Mouse (Mus musculus): ENCODE results near the gene Lrrc36. TPM values are rescaled to one million over a fixed set of nuclear protein-coding genes. Genes with fewer than 3 reads are reported as not detected.

The Lrrc36 gene
- polyA plus RNA-seq, 1 experiment from 2014 or later = 0.16 TPM

DNA sequence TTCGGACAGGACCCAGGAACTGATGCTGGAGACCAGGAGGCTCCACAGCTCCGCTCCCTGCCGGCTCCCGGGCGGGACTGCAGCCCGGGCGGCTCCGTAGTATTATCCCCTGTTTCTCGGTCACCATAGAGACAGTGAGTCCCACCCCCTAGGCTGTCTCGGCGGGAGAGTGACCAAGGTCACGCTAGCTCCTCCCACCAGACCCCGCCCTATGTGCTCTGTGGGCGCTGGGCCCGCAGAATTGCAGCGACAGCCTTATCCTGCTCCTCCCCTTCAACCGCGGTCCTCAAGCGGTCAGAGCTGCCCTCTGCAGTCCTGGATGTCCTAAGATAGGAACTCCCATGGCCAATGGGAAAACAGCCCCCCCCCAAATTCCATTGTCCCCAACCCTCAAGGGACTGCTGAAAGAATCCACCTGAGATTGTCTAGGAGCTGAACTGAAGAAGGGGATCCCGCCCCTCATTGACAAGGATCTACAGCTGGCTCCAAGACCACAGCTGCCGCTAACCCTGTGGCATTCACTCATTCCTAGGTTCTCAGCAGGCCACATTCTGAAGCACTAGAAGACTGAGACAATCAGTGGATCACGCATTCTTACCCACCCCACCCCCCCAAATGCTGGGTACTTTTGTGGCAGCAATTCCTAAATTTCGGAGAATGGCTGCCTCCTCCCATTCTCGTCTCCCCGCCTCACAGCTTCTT is 58.1 kb downstream of the Lrrc36 start, which contains the start of gene Tppp3:
Gene Tppp3 (minus strand): TSS at position 213 of the 702 bp plus-strand sequence.
- H3K9me3 ChIP-seq (ENCODE audit: control insufficient read depth, low read length) = no peaks in the 10 kb centered on the region
- H3K9ac ChIP-seq (ENCODE audit: low read length) = peak within 1 kb of the TSS; percentile 25
- 7% methylated on average over 25 of the region's 25 CpGs for WGBS
- ATAC-seq (replicated peaks; ENCODE audit: low FRiP score, low TSS enrichment, low read depth) = peak; percentile 95
- peak; percentile 91 for DNase-seq (ENCODE audit: low spot score)
- peak within 1 kb of the TSS; percentile 27 for H3K4me3 ChIP-seq (ENCODE audit: low read depth, low read length)
- peaks cover 18% of the 10 kb centered on the region; the same call in 1 of the 2 replicates for H3K4me1 ChIP-seq (replicated peaks; ENCODE audit: control insufficient read depth, insufficient read depth, low read length)
- peaks cover 4% of the 10 kb centered on the region; the same call in 1 of the 2 replicates for H3K36me3 ChIP-seq (ENCODE audit: control insufficient read depth, insufficient read depth, low read length)
- peak within 1 kb of the TSS; percentile 52 for H3K4me2 ChIP-seq (ENCODE audit: low read length)
- peaks cover 12% of the 10 kb centered on the region for H3K27me3 ChIP-seq (replicated peaks; ENCODE audit: control insufficient read depth, insufficient read depth, low read length)
- no peak within 1 kb of the TSS for H3K27ac ChIP-seq (ENCODE audit: low read depth)

DNA sequence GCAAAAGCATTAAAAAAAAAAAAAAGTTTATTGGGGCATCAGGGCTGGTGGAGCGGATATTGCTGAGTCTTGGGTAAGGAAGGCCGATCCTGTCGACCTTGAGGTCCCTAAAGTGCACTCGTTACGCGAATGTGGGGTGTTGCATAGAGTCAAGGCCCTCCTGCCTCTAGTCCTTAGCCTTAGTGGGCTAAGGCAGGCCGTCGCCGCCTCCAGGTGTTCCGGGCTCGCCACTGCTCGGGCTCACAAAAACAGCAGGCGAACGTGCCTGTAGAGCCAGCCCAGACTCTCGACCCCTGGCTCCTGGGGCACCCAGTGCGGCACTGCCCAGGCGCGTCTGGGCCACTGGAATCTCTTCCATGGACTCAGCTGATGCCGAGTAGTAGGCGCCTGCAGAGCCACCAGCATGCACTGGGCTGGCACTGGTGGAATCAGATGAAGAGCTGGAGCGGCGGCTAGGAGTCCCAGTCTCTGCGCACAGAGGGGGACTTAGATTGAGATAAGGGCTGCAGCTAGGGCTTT is 59.1 kb downstream of the Lrrc36 start:
- peaks cover 4% of the 10 kb centered on the region; the same call in 1 of the 2 replicates for H3K36me3 ChIP-seq (ENCODE audit: control insufficient read depth, insufficient read depth, low read length)
- peaks cover 18% of the 10 kb centered on the region; the same call in 1 of the 2 replicates for H3K4me1 ChIP-seq (replicated peaks; ENCODE audit: control insufficient read depth, insufficient read depth, low read length)
- H3K9me3 ChIP-seq (ENCODE audit: control insufficient read depth, low read length) = no peaks in the 10 kb centered on the region
- peaks cover 12% of the 10 kb centered on the region for H3K27me3 ChIP-seq (replicated peaks; ENCODE audit: control insufficient read depth, insufficient read depth, low read length)
- no peak overlapping the region for H3K27ac ChIP-seq (ENCODE audit: low read depth)
- no peak overlapping the region for H3K4me2 ChIP-seq (ENCODE audit: low read length)
- WGBS = 38% methylated on average over 23 of the region's 23 CpGs
- no peak for DNase-seq (ENCODE audit: low spot score)
- H3K9ac ChIP-seq (ENCODE audit: low read length) = no peak overlapping the region
- no peak overlapping the region for H3K4me3 ChIP-seq (ENCODE audit: low read depth, low read length)
- ATAC-seq (replicated peaks; ENCODE audit: low FRiP score, low TSS enrichment, low read depth) = no peak

DNA sequence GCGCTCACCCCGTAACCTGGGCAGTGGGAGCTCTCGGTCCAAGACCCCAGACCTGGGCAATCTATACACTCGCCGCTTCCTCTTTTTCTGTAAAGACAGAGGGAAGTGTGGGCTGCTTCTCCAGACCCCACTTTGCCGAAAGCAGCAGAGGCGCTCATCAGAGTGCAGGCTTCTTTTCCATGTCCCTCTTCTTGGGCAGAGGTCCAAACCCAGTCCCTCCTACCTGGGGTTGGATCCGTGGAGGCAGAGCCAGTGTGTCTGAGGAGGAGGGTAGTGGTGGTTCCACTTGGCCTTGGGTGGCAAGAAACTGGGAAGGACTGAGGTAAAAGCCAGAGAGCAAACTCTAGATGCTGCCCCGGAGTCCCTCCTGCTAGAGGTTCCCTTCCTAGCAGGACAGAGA is 59.6 kb downstream of the Lrrc36 start:
- Histone ChIP-seq H3K4me3 (ENCODE audit: low read depth, low read length) (no peak overlapping the region), H3K9me3 (ENCODE audit: control insufficient read depth, low read length) (no peaks in the 10 kb centered on the region), H3K27me3 (replicated peaks; ENCODE audit: control insufficient read depth, insufficient read depth, low read length) (peaks cover 12% of the 10 kb centered on the region), H3K9ac (ENCODE audit: low read length) (no peak overlapping the region), H3K27ac (ENCODE audit: low read depth) (no peak overlapping the region), H3K4me1 (replicated peaks; ENCODE audit: control insufficient read depth, insufficient read depth, low read length) (peaks cover 18% of the 10 kb centered on the region; the same call in 1 of the 2 replicates), H3K4me2 (ENCODE audit: low read length) (no peak overlapping the region), H3K36me3 (ENCODE audit: control insufficient read depth, insufficient read depth, low read length) (peaks cover 4% of the 10 kb centered on the region; the same call in 1 of the 2 replicates)
- ATAC-seq (replicated peaks; ENCODE audit: low FRiP score, low TSS enrichment, low read depth) (no peak), DNase-seq (ENCODE audit: low spot score) (no peak)
- 74% methylated on average over 9 of the region's 9 CpGs for WGBS

DNA sequence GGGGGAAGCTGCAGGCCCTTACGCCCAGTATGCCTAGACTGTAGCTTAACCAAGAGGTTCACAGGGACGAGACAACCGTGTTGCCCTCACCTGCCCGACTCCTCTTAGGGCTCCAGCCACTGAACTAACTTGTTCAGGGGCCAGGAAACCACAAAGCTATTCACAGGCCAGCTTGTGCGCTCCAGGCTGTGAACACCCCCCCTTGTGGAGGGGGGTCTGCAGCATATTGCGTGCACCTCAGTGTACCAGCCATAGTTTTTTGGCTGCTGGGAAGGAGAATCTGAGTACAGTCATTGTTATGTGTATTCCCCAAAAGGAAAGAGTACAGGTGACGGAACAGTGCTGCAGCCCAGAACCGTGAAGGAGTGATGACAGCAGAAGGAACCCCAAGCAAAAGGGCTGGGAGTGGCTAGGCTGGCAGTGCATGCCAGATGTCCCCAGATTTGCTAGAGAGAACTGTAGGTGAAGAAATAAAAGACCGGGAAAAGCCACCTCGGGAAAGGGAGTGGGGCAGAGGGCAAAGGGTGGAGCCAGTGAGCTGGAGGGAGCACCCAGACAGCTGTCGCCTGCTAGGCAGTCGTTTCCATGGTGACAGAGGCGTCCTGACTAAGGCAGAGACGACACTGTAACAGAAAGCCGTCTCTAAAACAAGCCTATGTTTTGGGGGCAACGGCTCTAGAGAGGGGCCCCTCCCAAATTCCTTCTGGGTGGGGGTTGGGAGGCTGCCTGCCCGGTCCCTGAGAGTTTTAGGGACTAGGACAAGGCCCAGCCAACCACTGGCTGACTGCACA is 60.6 kb downstream of the Lrrc36 start:
- Histone ChIP-seq H3K9ac (ENCODE audit: low read length) (no peak overlapping the region), H3K4me1 (replicated peaks; ENCODE audit: control insufficient read depth, insufficient read depth, low read length) (peaks cover 18% of the 10 kb centered on the region; the same call in 1 of the 2 replicates), H3K9me3 (ENCODE audit: control insufficient read depth, low read length) (no peaks in the 10 kb centered on the region), H3K4me3 (ENCODE audit: low read depth, low read length) (no peak overlapping the region), H3K36me3 (ENCODE audit: control insufficient read depth, insufficient read depth, low read length) (peaks cover 4% of the 10 kb centered on the region; the same call in 1 of the 2 replicates), H3K27ac (ENCODE audit: low read depth) (no peak overlapping the region), H3K4me2 (ENCODE audit: low read length) (no peak overlapping the region), H3K27me3 (replicated peaks; ENCODE audit: control insufficient read depth, insufficient read depth, low read length) (peaks cover 12% of the 10 kb centered on the region)
- 39% methylated on average over 17 of the region's 17 CpGs for WGBS
- DNase-seq (ENCODE audit: low spot score) = no peak
- ATAC-seq (replicated peaks; ENCODE audit: low FRiP score, low TSS enrichment, low read depth) = no peak

- ATAC-seq (replicated peaks; ENCODE audit: low FRiP score, low TSS enrichment, low read depth) = no peak
- no peak overlapping the region for H3K27ac ChIP-seq (ENCODE audit: low read depth)
- no peaks in the 10 kb centered on the region for H3K9me3 ChIP-seq (ENCODE audit: control insufficient read depth, low read length)
- H3K4me2 ChIP-seq (ENCODE audit: low read length) = no peak overlapping the region
- no peak overlapping the region for H3K9ac ChIP-seq (ENCODE audit: low read length)
- peaks cover 12% of the 10 kb centered on the region for H3K27me3 ChIP-seq (replicated peaks; ENCODE audit: control insufficient read depth, insufficient read depth, low read length)
- H3K36me3 ChIP-seq (ENCODE audit: control insufficient read depth, insufficient read depth, low read length) = peaks cover 4% of the 10 kb centered on the region; the same call in 1 of the 2 replicates
- peaks cover 18% of the 10 kb centered on the region; the same call in 1 of the 2 replicates for H3K4me1 ChIP-seq (replicated peaks; ENCODE audit: control insufficient read depth, insufficient read depth, low read length)
- H3K4me3 ChIP-seq (ENCODE audit: low read depth, low read length) = no peak overlapping the region
- 44% methylated on average over 5 of the region's 5 CpGs for WGBS
- DNase-seq (ENCODE audit: low spot score) = no peak
These were observed 61.3 kb downstream of the Lrrc36 start for GRCm38 (mm10) chr8:105474680-105475079.

DNA sequence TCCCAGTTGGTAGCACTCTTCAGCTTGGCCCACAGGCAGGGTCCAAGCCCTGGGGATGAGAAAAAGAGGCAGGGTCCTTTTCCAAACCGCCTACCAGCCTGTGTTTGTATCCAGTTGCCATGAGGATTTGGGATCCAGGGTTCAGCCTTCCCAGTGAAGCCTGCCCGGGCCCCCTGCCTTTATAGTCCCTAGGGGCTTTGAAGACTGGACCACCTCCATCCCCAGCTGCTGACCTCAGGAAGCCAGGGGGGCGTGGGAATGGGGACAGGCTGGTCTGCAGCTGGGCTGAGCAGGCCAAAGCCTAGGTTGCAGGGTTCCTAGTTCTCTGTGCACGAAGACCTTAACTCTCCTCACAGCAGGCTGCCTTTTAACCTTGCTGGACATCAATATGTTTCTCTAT is 61.9 kb downstream of the Lrrc36 start:
- Histone ChIP-seq H3K36me3 (ENCODE audit: control insufficient read depth, insufficient read depth, low read length) (peaks cover 4% of the 10 kb centered on the region; the same call in 1 of the 2 replicates), H3K9ac (ENCODE audit: low read length) (no peak overlapping the region), H3K27ac (ENCODE audit: low read depth) (no peak overlapping the region), H3K4me3 (ENCODE audit: low read depth, low read length) (no peak overlapping the region), H3K9me3 (ENCODE audit: control insufficient read depth, low read length) (no peaks in the 10 kb centered on the region), H3K4me1 (replicated peaks; ENCODE audit: control insufficient read depth, insufficient read depth, low read length) (peaks cover 18% of the 10 kb centered on the region; the same call in 1 of the 2 replicates), H3K27me3 (replicated peaks; ENCODE audit: control insufficient read depth, insufficient read depth, low read length) (peaks cover 12% of the 10 kb centered on the region), H3K4me2 (ENCODE audit: low read length) (no peak overlapping the region)
- no peak for DNase-seq (ENCODE audit: low spot score)
- WGBS = 67% methylated on average over 4 of the region's 4 CpGs
- ATAC-seq (replicated peaks; ENCODE audit: low FRiP score, low TSS enrichment, low read depth) = no peak

- Histone ChIP-seq H3K9ac (ENCODE audit: low read length) (no peak overlapping the region), H3K36me3 (ENCODE audit: control insufficient read depth, insufficient read depth, low read length) (peaks cover 4% of the 10 kb centered on the region; the same call in 1 of the 2 replicates), H3K27ac (ENCODE audit: low read depth) (no peak overlapping the region), H3K27me3 (replicated peaks; ENCODE audit: control insufficient read depth, insufficient read depth, low read length) (peaks cover 12% of the 10 kb centered on the region), H3K4me2 (ENCODE audit: low read length) (no peak overlapping the region), H3K4me1 (replicated peaks; ENCODE audit: control insufficient read depth, insufficient read depth, low read length) (peaks cover 13% of the 10 kb centered on the region; the same call in 1 of the 2 replicates), H3K9me3 (ENCODE audit: control insufficient read depth, low read length) (no peaks in the 10 kb centered on the region), H3K4me3 (ENCODE audit: low read depth, low read length) (no peak overlapping the region)
- DNase-seq (ENCODE audit: low spot score) = no peak
- no peak for ATAC-seq (replicated peaks; ENCODE audit: low FRiP score, low TSS enrichment, low read depth)
- 95% methylated on average over 8 of the region's 8 CpGs for WGBS
These were observed 62.4 kb downstream of the Lrrc36 start for GRCm38 (mm10) chr8:105475742-105476141.

DNA sequence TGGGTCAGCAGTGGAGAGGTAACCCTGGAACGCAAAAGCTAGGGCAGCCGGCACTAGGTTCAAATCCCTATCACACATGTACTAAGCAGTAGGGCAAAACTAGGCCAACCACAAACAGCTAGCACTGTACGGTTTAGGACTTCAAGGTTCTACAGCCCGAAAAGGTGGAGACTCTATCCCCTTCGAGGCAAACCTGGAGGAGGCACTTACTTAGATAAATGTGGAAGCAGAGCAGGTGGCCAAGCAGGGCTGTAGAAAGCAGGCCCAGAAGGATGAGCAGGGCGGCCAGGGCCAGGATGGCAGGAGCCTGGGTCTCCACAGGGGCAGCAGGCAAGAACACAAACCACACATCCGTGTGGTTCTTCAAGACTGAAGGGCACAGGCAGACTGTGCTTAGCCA is 62.8 kb downstream of the Lrrc36 start:
- Histone ChIP-seq H3K36me3 (ENCODE audit: control insufficient read depth, insufficient read depth, low read length) (peaks cover 4% of the 10 kb centered on the region; the same call in 1 of the 2 replicates), H3K27me3 (replicated peaks; ENCODE audit: control insufficient read depth, insufficient read depth, low read length) (peaks cover 12% of the 10 kb centered on the region), H3K4me1 (replicated peaks; ENCODE audit: control insufficient read depth, insufficient read depth, low read length) (peaks cover 11% of the 10 kb centered on the region; the same call in 1 of the 2 replicates), H3K9me3 (ENCODE audit: control insufficient read depth, low read length) (no peaks in the 10 kb centered on the region), H3K4me2 (ENCODE audit: low read length) (no peak overlapping the region), H3K4me3 (ENCODE audit: low read depth, low read length) (no peak overlapping the region), H3K9ac (ENCODE audit: low read length) (no peak overlapping the region), H3K27ac (ENCODE audit: low read depth) (no peak overlapping the region)
- ATAC-seq (replicated peaks; ENCODE audit: low FRiP score, low TSS enrichment, low read depth) (no peak), DNase-seq (ENCODE audit: low spot score) (no peak)
- WGBS = 89% methylated on average over 7 of the region's 7 CpGs

All from intestine, embryonic 14.5 days (tissue).